Mouse (Mus musculus) limb, embryonic 15.5 days (tissue): ENCODE measurements around the gene Tgfb1i1. TPM values are rescaled to one million over a fixed set of nuclear protein-coding genes. Genes with fewer than 3 reads are reported as not detected.

Source experiments
- ATAC-seq: fragments of 200-750 bp; cut with Nextera tagmentation; 2 replicates; pipeline ENCODE4 v1.8.0; 2017; ENCODE audit warnings: low read depth, moderate TSS enrichment; ENCODE audit not compliant: insufficient number of reproducible peaks, low FRiP score, low TSS enrichment
- H3K27ac ChIP-seq: fragments of 300-500 bp; sonication (generic); 2 replicates; pipeline ENCODE4 v1.5.1; 2015; ENCODE audit warnings: moderate library complexity, mild to moderate bottlenecking, inconsistent platforms
- H3K27me3 ChIP-seq: fragments of 300-500 bp; sonication (generic); 2 replicates; pipeline ENCODE4 v1.6.1; 2015; ENCODE audit warnings: inconsistent platforms
- H3K36me3 ChIP-seq: fragments of 300-500 bp; sonication (generic); 2 replicates; pipeline ENCODE4 v1.6.1; 2015; ENCODE audit warnings: inconsistent platforms
- H3K4me1 ChIP-seq: fragments of 300-500 bp; sonication (generic); 2 replicates; pipeline ENCODE4 v1.6.1; 2015; ENCODE audit warnings: inconsistent platforms
- H3K4me2 ChIP-seq: fragments of 300-500 bp; sonication (generic); 2 replicates; pipeline ENCODE4 v1.6.1; 2015; ENCODE audit warnings: mild to moderate bottlenecking, inconsistent platforms
- H3K4me3 ChIP-seq: fragments of 300-500 bp; sonication (generic); 2 replicates; pipeline ENCODE4 v1.5.1; 2015; ENCODE audit warnings: mild to moderate bottlenecking, inconsistent platforms
- H3K9ac ChIP-seq: fragments of 300-500 bp; sonication (generic); 2 replicates; pipeline ENCODE4 v1.6.1; 2015; ENCODE audit warnings: inconsistent platforms
- H3K9me3 ChIP-seq: fragments of 300-500 bp; sonication (generic); 2 replicates; pipeline ENCODE4 v1.6.1; 2016; ENCODE audit warnings: inconsistent platforms
- WGBS: fragments of 180-500 bp; shearing (Covaris S2); methylation state at CpG from one replicate; pipeline ENCODE4 v1.1.7; 2015; 5-methylcytosine and 5-hydroxymethylcytosine counted together
- polyA plus RNA-seq: library from polyadenylated mRNA; unstranded; fragments of >200 nt; fragmentation: Nextera tagmentation; extraction: Ambion mirVana; gene quantifications from 2 replicates; pipeline ENCODE4 v1.2.1, GENCODE M21; 2015

Gene Tgfb1i1
- polyA plus RNA-seq, 1 experiment from 2014 or later, result 58.2 TPM

GRCm38 (mm10) chr7:128235481-128235880 is 11.1 kb upstream of the Tgfb1i1 start:
- H3K4me3 ChIP-seq, result no peak overlapping the region
- H3K9me3 ChIP-seq, result no peaks in the 10 kb centered on the region
- WGBS, result 86% methylated on average over 1 of the region's 1 CpGs
- no peak for ATAC-seq
- no peak overlapping the region for H3K27ac ChIP-seq
- no peaks in the 10 kb centered on the region for H3K27me3 ChIP-seq
- peaks cover 13% of the 10 kb centered on the region for H3K36me3 ChIP-seq
- H3K9ac ChIP-seq, result no peak overlapping the region
- H3K4me1 ChIP-seq, result peaks cover 27% of the 10 kb centered on the region
- no peak overlapping the region for H3K4me2 ChIP-seq

- no peaks in the 10 kb centered on the region for H3K9me3 ChIP-seq
- peaks cover 23% of the 10 kb centered on the region for H3K36me3 ChIP-seq
- peak overlapping the region; percentile 99; the same call in 1 of the 2 replicates for H3K27ac ChIP-seq
- H3K9ac ChIP-seq, result no peak overlapping the region
- 94% methylated on average over 13 of the region's 13 CpGs for WGBS
- H3K27me3 ChIP-seq, result no peaks in the 10 kb centered on the region
- ATAC-seq, result no peak
- 0 out of 2 replicates have a peak overlapping the region, but pooled peaks have one; percentile 75 for H3K4me3 ChIP-seq
- H3K4me2 ChIP-seq, result no peak overlapping the region
- peaks cover 32% of the 10 kb centered on the region for H3K4me1 ChIP-seq
These were observed 10.2 kb upstream of the Tgfb1i1 start for GRCm38 (mm10) chr7:128236426-128236825.

DNA sequence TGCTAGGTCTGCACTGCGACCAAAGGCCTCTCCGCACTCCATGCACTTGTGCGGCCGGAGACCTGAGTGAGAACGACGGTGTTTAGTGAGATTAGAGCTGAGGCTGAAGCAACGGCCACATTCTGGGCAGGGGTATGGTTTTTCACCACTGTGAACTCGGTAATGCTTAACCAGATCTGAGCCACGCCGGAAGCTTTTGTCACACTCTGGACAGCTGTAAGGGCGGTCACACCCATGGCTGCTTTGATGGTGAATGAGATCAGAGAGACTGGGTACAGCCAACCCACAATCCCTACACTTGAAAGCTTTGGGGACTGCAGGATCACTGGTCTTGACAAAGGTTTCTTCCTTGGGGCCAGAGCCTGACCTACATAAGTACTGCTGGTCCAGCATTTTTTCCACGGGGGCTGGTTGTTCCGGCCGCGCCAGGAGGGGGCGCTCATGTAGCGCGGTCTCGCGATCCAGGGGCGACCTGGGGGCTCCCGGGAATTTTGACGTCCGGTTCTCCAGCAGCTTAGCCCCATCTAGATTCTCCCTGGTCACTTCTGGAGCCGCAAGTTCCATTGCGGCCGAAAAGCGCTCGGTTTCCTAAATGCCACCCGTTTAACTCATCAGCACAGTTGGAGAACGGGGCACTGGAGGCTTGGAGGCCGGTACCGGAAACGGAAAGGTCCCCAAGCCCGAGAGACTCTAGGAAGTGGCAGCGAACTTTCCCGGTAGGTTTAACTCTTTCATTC is 9.6 kb upstream of the Tgfb1i1 start, which contains the start of gene Armc5:
Gene Armc5 (plus strand): TSS at position 487 of the 737 bp plus-strand sequence.
- Histone ChIP-seq H3K4me3 (peak within 1 kb of the TSS; percentile 75), H3K9ac (peak within 1 kb of the TSS; percentile 80), H3K36me3 (peaks cover 29% of the 10 kb centered on the region), H3K27ac (peak within 1 kb of the TSS; percentile 99), H3K4me1 (peaks cover 32% of the 10 kb centered on the region), H3K27me3 (no peaks in the 10 kb centered on the region), H3K9me3 (no peaks in the 10 kb centered on the region), H3K4me2 (peak within 1 kb of the TSS; percentile 64)
- WGBS, result 25% methylated on average over 37 of the region's 37 CpGs
- no peak; the same call in 1 of the 2 replicates for ATAC-seq

DNA sequence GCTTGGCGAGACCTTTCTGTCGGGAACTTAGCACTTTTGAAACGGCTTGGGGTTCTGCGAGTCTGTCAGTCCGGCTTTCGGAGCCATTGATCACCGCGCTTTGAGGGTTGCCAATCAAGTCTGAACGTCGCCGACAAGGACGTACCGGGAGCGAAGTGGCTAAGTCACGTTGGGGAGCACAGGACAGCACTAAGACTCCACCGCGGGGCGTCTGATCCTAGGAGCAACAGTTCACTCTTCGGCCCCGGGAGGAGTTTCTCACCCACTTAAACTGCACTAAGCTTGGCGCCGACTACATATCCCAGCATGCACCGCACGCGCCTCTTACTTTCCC is 9.1 kb upstream of the Tgfb1i1 start:
- Histone ChIP-seq H3K9me3 (no peaks in the 10 kb centered on the region), H3K4me1 (peaks cover 32% of the 10 kb centered on the region), H3K27me3 (no peaks in the 10 kb centered on the region), H3K4me2 (peak overlapping the region; percentile 64), H3K36me3 (peaks cover 34% of the 10 kb centered on the region), H3K9ac (peak overlapping the region; percentile 80), H3K4me3 (peak overlapping the region; percentile 75), H3K27ac (peak overlapping the region; percentile 99)
- no peak for ATAC-seq
- WGBS, result under 1% methylated on average over 25 of the region's 25 CpGs

DNA sequence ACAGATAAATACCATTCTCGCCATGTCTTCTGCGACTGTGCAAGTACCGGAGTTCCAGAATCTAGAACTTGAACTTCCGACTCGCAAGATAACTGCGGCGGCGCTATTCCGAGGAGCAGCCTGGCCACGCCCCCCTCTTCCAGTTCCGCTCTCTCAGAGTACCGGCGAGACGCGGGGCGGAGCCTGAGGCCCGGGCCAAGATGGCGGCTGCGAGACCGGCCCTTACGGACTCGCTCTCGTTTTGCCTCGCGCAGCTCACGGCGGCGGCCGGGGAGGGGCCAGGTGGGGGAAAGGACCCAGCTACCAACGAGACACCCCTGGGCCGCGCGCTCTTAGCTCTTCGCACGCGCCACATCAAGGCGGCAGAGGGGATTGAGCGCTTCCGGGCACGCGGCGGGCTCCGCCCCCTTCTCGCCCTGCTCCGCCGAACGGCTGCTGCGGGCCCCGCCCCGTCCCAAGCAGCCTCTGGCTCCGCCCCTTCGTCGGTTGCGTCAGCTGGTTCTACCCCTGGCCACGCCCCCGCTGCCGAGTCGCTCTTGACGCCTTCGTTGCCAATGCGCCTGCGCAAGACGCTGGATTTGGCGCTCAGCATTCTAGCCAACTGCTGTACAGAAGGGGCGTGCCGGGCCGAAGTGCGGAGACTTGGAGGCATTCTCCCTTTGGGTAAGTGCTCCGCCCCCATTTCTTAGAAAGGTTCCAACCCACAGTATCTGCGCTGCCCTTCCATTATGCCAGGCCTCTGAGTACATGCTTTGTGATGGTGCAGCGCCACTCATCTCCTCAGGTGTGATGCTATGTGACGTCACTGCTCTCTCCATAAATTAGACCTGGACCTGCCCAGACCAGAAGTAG is 8.5 kb upstream of the Tgfb1i1 start, which contains the start of gene 9130023H24Rik:
Gene 9130023H24Rik (minus strand): TSS at position 105 of the 852 bp plus-strand sequence.
- peak; percentile 91 for ATAC-seq
- peaks cover 32% of the 10 kb centered on the region for H3K4me1 ChIP-seq
- no peaks in the 10 kb centered on the region for H3K27me3 ChIP-seq
- whole genome bisulfite sequencing, result under 1% methylated on average over 72 of the region's 72 CpGs
- peak within 1 kb of the TSS; percentile 69 for H3K4me2 ChIP-seq
- no peaks in the 10 kb centered on the region for H3K9me3 ChIP-seq
- H3K4me3 ChIP-seq, result peak within 1 kb of the TSS; percentile 75
- H3K9ac ChIP-seq, result peak within 1 kb of the TSS; percentile 80
- H3K36me3 ChIP-seq, result peaks cover 40% of the 10 kb centered on the region
- H3K27ac ChIP-seq, result peak within 1 kb of the TSS; percentile 99

DNA sequence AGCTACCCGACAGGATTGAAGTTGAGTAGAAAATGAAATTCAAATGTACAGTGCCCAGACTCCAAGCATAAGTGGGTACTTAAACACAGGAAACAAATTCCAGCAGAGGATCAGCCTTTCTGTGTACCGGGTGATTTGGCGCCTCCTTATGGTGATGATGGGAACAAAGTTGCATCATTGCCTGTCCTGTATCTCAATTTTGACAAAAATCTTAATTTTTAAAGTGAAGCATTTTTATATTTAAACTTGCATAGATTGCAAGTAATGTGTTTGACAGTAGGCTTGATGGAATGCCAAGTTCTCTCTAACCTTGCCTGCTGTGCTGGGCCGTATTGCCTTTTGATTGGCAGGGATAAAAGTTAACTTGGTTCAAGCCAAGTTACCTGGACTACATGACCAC is 7.6 kb upstream of the Tgfb1i1 start:
- peaks cover 44% of the 10 kb centered on the region for H3K36me3 ChIP-seq
- peak overlapping the region; percentile 75 for H3K4me3 ChIP-seq
- peak overlapping the region; percentile 69 for H3K4me2 ChIP-seq
- 0 out of 2 replicates have a peak overlapping the region, but pooled peaks have one; percentile 31 for H3K9ac ChIP-seq
- no peak for ATAC-seq
- peaks cover 32% of the 10 kb centered on the region for H3K4me1 ChIP-seq
- H3K27me3 ChIP-seq, result no peaks in the 10 kb centered on the region
- WGBS, result 20% methylated on average over 4 of the region's 4 CpGs
- H3K27ac ChIP-seq, result peak overlapping the region; percentile 83
- no peaks in the 10 kb centered on the region for H3K9me3 ChIP-seq

DNA sequence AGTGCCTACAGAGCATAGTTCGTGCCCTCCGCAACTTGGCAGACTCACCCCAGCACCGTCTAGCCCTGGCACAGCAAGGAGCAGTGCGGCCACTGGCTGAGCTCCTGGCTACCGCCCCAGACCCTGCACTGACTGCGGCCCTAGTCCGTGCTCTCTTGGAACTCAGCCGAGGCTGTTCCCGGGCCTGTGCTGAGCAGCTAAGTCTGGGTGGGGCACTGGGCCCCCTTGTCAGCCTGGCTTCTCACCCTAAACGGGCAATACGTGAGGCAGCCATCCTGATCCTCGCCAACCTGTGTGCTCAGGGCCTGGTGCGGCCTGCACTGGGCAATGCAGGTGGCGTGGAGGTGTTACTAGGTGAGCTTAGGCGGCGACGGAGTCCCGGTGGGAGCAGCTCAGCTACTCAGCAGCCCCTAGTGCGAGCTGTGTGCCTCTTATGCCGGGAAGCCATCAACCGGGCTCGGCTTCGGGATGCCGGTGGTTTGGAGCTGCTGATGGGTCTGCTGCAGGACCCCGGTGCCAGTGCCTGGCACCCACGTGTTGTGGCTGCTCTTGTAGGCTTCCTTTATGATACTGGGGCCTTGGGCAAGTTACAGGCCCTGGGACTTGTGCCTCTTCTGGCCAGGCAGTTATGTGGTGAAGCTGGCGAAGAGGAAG is 6.4 kb upstream of the Tgfb1i1 start:
- Histone ChIP-seq H3K4me2 (no peak overlapping the region), H3K4me3 (no peak overlapping the region), H3K9ac (0 out of 2 replicates have a peak overlapping the region, but pooled peaks have one; percentile 10), H3K9me3 (no peaks in the 10 kb centered on the region), H3K4me1 (peaks cover 38% of the 10 kb centered on the region), H3K27ac (no peak overlapping the region), H3K36me3 (peaks cover 56% of the 10 kb centered on the region), H3K27me3 (no peaks in the 10 kb centered on the region)
- 94% methylated on average over 27 of the region's 27 CpGs for WGBS
- ATAC-seq, result no peak

GRCm38 (mm10) chr7:128242331-128242730 is 4.3 kb upstream of the Tgfb1i1 start:
- no peak for ATAC-seq
- H3K27ac ChIP-seq, result no peak overlapping the region
- no peaks in the 10 kb centered on the region for H3K9me3 ChIP-seq
- H3K27me3 ChIP-seq, result no peaks in the 10 kb centered on the region
- H3K4me1 ChIP-seq, result peaks cover 43% of the 10 kb centered on the region
- 94% methylated on average over 16 of the region's 16 CpGs for WGBS
- H3K4me3 ChIP-seq, result no peak overlapping the region
- H3K4me2 ChIP-seq, result no peak overlapping the region
- H3K9ac ChIP-seq, result no peak overlapping the region
- peaks cover 52% of the 10 kb centered on the region for H3K36me3 ChIP-seq

GRCm38 (mm10) chr7:128243921-128244320 is 2.7 kb upstream of the Tgfb1i1 start:
- H3K27ac ChIP-seq, result no peak overlapping the region

DNA sequence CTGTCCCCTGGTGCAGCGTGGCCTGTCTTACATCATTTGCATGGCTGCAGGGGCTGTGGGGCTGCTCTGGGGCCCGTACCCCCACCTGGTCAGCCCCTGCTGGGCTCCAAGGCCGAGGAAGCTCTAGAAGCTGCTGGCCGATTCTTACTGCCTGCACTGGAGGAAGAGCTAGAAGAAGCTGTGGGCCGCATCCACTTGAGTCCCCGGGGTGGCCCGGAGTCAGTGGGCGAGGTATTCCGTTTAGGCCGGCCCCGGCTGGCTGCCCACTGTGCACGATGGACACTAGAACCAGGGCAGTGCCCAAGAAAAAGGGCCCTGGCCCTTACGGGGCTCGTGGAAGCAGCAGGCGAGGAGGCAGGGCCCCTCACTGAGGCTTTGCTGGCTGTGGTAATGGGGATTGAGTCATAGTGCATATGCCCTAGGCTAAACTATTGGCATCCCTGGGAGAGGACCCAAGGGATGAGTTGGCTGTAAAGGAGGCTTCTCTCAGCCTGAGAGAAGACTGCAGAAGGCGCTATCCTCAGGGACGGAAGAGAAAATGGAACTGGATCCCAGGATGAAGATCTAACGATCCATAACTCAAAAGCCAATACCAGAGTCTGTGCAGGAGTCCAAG is 2.1 kb upstream of the Tgfb1i1 start:
- no peaks in the 10 kb centered on the region for H3K9me3 ChIP-seq
- H3K36me3 ChIP-seq, result peaks cover 56% of the 10 kb centered on the region
- no peak overlapping the region for H3K27ac ChIP-seq
- H3K4me1 ChIP-seq, result peaks cover 48% of the 10 kb centered on the region
- no peak for ATAC-seq
- H3K9ac ChIP-seq, result no peak overlapping the region
- no peaks in the 10 kb centered on the region for H3K27me3 ChIP-seq
- no peak overlapping the region for H3K4me2 ChIP-seq
- no peak overlapping the region for H3K4me3 ChIP-seq
- 89% methylated on average over 18 of the region's 18 CpGs for WGBS

More at GRCm38 (mm10) chr7:128243921-128244320, 2.7 kb upstream of the Tgfb1i1 start:
- peaks cover 51% of the 10 kb centered on the region for H3K4me1 ChIP-seq
- no peak overlapping the region for H3K4me2 ChIP-seq
- peaks cover 52% of the 10 kb centered on the region for H3K36me3 ChIP-seq
- H3K9me3 ChIP-seq, result no peaks in the 10 kb centered on the region
- H3K4me3 ChIP-seq, result no peak overlapping the region
- WGBS, result 77% methylated on average over 10 of the region's 10 CpGs
- H3K9ac ChIP-seq, result no peak overlapping the region
- H3K27me3 ChIP-seq, result no peaks in the 10 kb centered on the region
- ATAC-seq, result no peak

DNA sequence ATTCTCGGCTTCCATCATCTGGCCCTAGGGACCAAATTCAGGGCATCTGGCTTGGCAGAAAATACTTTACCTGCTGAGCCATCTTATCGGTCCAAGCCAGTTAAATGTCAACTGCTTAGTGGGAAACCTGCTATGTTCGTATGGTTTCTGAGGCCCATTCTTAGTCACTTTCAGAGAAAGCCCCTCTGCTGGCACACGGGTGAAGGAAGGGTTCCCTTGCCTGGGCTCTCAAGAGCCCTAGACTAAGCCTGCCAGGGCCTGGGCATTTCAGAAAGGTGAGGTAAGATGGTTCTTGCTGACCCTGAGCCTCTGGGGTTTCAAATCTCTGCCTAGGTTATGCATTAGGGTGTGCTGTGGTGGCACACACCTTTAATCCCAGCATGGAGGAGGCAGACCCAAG is 1.1 kb upstream of the Tgfb1i1 start:
- ATAC-seq, result no peak
- Histone ChIP-seq H3K4me1 (peaks cover 37% of the 10 kb centered on the region), H3K36me3 (peaks cover 54% of the 10 kb centered on the region), H3K27ac (peak overlapping the region; percentile 95), H3K4me2 (no peak overlapping the region), H3K27me3 (no peaks in the 10 kb centered on the region), H3K9me3 (no peaks in the 10 kb centered on the region), H3K4me3 (no peak overlapping the region), H3K9ac (no peak overlapping the region)
- WGBS, result 89% methylated on average over 4 of the region's 4 CpGs
